Mouse (Mus musculus): ENCODE measurements around the gene Cfap69. TPM values are rescaled to one million over a fixed set of nuclear protein-coding genes. Genes with fewer than 3 reads are reported as not detected.

Cfap69 gene
- polyA plus RNA-seq, 1 experiment from 2014 or later: 0.27 TPM

GRCm38 (mm10) chr5:5658680-5659079 lies 5.4 kb downstream of the Cfap69 start:
- DNase-seq (ENCODE audit: low spot score): no peak

GRCm38 (mm10) chr5:5657932-5658331 lies 6.1 kb downstream of the Cfap69 start:
- no peak for DNase-seq (ENCODE audit: low spot score)

GRCm38 (mm10) chr5:5648817-5649569 lies 15.0 kb downstream of the Cfap69 start:
- DNase-seq (ENCODE audit: low spot score): no peak

DNA sequence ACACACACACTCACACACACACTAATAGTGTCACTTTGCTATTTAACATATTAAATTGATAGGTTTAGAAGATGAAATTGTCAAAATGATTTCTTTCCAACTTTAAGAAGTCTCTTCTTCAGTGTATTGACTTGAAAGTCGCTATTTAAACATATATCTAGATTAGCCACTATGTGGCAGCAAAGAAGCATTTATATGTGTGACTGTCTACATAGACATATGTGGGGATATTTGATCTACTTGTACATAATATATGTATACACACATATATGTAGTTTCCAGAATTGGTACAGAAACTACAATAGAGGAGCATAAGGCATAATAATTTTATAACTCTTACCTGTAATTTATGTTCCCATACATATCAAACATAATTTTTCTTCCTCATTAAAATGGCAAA lies 17.9 kb downstream of the Cfap69 start:
- DNase-seq (ENCODE audit: low spot score): no peak

DNA sequence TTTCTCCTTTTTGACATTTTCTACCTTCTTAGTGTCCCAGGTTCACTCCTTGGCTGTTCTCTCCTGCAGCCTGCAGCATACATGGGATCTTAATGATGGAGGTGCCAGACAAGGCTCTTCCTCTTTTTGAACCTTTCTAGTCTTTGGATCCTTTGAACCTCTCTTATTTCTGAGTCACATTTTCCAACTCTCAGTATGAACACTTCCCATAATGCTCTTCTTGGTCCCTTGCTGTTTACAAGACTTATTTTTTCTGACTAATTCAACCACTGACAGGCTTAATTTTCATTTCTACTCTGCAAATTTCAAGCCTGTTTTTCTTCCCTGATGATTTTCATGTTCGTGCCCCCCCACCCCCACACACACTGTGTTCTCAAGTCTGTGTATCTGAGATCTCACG lies 25.5 kb downstream of the Cfap69 start:
- DNase-seq (ENCODE audit: low spot score): no peak

DNA sequence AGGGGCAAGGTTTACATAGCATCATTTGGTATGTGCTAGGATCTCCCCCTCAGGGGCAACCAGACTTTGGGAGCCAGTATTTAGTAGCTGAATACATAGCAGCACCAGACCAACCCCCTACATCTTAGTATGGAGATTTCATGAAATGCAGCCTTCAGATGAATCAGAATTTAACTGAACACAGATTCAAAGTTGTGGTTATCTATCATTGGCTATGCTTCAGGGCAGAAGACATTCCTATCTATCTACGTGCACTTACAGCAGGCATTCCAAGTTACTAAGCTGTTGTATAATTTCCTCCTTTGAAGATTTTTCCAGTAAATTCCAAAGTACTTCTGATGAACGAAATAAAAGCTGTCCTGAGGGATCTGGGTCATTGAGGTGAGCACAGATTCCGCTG lies 38.5 kb downstream of the Cfap69 start:
- DNase-seq (ENCODE audit: low spot score): no peak

DNA sequence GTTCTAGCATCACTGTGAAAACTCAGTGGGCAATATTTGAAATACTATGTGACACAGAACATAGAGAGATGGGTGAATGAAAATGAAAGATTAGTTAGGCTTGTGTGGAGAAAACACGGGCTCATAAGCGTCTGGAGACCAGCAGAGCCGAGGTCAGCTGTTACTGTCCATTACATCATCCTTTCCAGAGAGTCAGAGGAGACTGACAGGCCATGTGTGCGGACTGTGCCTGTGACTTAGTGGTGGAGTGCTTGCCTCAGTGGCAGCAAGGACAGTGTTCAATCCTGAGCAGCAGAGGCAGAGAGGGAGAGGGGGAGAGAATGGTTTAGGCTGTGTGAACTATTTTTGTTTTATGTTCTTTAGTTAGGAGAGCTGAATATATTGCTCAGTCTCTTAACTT lies 45.7 kb downstream of the Cfap69 start:
- no peak for DNase-seq (ENCODE audit: low spot score)

- no peak for DNase-seq (ENCODE audit: low spot score)
These were observed 53.5 kb downstream of the Cfap69 start for GRCm38 (mm10) chr5:5610540-5610939.

GRCm38 (mm10) chr5:5587686-5588085 lies 76.4 kb downstream of the Cfap69 start:
- no peak for DNase-seq (ENCODE audit: low spot score)

GRCm38 (mm10) chr5:5573749-5574317 lies 90.2 kb downstream of the Cfap69 start, which contains the start of gene Gm8773:
Gene Gm8773 (plus strand): TSS chr5:5573799.
- no peak for DNase-seq (ENCODE audit: low spot score)

DNA sequence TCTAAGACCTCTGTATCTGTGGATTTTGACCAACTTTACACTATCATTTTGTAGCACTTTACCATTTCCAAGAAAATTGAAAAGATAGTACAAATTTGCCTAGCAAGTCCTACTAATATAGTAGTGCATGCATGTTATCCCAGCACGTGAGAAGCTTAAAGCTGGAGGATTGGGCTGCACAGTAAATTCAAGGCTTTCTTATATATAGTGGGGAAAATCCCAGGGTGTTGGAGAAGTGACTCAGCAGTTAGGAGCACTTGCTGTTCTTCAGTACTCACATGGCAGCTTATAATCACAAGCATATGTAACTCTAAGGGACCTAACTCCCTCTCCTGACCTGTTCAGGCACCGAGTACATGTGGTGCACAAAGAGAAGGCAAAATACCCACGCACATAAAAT lies 101.6 kb downstream of the Cfap69 start:
- DNase-seq (ENCODE audit: low spot score): no peak

DNA sequence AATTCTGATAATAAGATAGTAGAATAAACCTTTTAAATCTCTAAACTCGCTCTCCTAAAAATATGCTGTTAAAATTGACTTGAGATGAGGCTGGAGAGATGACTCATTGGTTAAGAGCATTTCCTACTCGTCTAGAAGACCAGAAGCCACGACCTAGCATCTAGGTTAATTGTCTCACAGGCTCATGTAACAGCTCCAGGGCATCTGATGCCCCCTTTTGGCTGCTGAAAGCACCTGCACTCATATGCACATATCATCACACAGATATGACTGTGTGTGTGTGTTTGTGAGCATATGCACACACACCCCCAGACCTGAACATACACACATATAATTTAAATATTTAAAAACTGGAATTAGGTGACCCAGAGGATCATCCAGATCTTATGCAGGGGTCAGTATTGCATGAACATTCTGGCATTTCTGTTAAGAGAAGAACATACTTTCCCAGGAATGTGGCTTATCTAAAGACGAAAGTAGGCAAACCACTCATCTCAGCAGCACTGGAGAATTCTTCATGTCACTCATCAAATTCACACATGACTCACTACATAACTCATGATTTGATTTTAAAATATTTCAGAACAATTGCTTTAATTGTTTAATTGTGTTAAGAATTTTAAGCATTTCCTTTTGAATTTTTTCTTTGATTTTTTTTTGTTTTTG lies 102.9 kb downstream of the Cfap69 start:
- no peak for DNase-seq (ENCODE audit: low spot score)

- no peak for DNase-seq (ENCODE audit: low spot score)
These were observed 104.2 kb downstream of the Cfap69 start for GRCm38 (mm10) chr5:5559798-5560197.

DNA sequence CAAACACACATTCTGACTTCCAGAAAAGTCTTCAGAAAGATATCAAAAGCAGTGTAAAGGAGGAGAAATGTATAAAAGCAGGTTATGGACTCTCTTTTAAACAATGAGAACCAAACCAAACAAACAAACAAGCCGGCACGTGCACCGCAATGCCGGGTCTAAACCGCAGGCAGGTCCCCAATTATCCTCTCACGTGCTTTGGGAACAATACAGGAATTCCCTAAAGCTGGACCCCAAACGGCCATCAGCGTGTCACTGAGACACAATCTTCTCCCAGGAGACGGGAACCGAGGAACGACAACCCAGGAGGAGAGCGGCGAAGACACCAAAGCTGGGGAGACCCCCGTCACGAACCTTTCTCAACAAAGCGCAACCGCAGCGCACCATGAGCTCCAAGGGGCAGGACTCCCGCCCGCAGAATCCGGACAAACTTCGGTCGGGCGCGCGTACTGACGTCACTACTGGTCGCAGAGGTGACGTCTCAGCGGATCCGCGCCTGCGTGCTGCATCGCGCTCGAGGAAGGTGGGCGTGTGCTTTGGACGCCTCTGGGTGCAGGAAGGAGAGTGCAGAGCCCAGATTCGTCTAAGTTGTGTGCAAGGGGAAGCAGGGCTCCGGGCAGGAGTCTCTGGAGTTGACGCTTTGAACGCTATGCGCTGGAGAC lies 104.8 kb downstream of the Cfap69 start, which contains the start of gene Gtpbp10:
TSS of gene Gtpbp10 (minus strand) at position 460 of the 662 bp plus-strand sequence.
- peak; percentile 91 for DNase-seq (ENCODE audit: low spot score)

DNA sequence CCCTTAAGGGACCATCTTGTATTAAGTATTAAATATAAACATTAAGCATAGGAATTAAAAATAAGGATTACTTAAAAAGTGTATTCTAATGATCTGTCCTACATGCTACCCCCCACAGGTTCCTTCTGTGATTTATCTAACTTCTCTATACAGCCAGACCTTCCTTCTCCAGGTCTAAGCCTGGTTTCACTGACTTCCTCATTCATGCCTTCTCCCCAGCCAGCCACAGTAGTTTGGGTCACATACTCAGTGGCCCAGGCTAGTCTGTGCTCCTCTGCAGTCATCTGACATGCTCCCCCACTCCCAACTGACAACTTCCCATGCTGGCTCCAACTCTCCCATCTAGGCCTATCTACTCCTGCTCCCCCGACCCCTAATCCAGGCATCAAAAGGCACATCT lies 112.9 kb downstream of the Cfap69 start:
- no peak for DNase-seq (ENCODE audit: low spot score)

GRCm38 (mm10) chr5:5540385-5540784 lies 123.7 kb downstream of the Cfap69 start:
- no peak for DNase-seq (ENCODE audit: low spot score)

DNA sequence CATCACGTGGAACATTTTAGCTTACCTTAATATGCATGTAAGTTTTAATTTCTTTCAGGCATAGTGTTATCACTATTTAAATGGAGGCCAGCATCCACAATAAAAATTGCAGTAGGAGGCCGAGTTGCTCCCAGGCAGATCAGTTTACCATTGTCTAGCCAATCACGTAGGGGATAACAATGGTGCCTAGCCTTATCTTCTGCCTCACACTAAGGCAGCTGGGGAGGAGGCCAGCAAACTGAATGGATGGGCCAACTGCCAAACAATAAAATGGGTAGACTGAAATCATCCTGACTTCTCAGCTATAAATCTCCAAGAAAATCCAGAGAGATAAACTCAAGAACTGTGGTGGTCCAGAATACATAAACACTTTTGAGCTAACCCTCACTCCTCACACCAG lies 124.3 kb downstream of the Cfap69 start:
- no peak for DNase-seq (ENCODE audit: low spot score)

DNA sequence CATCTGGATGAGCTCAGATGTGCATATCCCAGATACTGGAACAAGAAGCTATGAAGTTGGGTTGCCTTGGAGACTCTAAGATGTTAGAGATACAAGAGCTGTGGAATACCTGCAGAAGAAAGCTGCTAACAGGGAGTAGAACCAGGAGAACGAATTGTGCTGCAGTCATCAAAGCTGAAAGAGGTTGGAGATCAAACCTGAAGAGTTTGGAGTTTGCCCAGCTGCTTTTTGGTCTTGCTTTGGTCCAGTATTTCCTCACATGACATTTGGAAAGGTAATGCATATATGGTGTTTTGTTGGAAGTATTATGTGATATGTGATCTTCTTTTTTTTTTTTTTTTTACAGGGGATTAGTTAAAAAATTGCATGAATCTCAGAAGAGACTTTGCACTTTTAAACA lies 127.9 kb downstream of the Cfap69 start:
- DNase-seq (ENCODE audit: low spot score): no peak

DNA sequence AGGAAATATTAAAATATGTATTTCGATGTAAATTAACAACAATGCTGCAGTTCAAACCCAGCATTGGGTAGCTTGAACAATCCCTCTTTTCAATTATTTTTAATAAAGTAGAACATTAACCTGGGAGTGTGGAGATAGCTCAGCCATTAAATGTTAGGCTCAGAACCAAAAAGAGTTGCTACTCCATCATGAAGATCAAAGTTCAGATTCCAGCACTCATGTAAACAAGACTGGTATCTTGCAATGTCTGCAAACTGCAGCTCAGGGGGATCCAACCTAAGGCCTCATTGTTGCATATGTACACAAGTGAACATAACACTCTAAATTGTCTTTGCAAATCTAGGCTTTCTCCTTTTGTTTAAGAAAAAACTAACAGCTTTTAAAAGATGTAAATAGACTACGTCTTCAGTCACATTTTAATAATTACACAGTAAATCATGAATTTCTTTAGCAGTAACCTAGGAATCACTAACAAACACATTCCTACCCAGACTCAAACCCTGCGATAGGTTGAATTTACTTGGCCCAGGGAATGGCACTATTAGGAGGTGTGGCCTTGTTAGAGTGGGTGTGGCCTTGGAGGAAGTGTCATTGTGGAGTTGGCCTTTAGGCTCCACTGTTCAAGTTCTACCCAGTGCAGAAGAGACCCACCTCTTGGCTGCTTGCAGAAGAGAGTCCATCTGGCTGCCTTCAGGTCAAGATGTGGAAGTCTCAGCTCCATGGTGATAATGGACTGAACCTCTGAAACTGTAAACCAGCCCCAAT lies 130.2 kb downstream of the Cfap69 start:
- DNase-seq (ENCODE audit: low spot score): no peak
